Mouse (Mus musculus) central nervous system, embryonic 11.5 days (tissue): ENCODE data around the gene Gm30737. TPM values are rescaled to one million over a fixed set of nuclear protein-coding genes. Genes with fewer than 3 reads are reported as not detected.

Source experiments
- polyA plus RNA-seq: library from polyadenylated mRNA; depleted of rRNA; stranded (reverse); fragments of >200 nt; gene quantifications from 2 replicates; pipeline ENCODE4 v1.2.3, GENCODE M21; 2012; rRNA removed

Gm30737 gene
- polyA plus RNA-seq = not detected in 2 replicates

GRCm38 (mm10) chrY:14400410-14400809, at the start of gene Gm30737:
Gene Gm30737 (plus strand): TSS chrY:14400710.

